Mouse (Mus musculus): Measurements from ENCODE around the gene Anxa9. TPM values are rescaled to one million over a fixed set of nuclear protein-coding genes. Genes with fewer than 3 reads are reported as not detected.

Gene Anxa9
- polyA plus RNA-seq, 1 experiment from 2014 or later: 0.88 TPM

DNA sequence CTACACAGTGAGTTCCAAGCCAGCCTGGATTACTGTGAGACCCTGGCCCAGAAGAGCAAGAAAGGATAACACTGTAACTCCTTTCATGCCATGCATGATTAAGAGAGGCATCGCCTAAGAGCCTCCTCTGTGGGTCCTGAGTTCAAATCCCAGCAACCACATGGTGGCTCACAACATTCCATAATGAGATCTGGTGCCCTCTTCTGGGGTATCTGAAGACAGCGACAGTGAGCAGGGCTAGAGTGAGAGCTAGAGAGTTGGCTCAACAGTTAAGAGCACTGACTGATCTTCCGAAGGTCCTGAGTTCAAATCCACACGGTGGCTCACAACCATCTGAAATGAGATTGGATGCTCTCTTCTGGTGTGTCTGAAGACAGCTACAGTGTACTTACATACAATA lies 32.5 kb downstream of the Anxa9 start:
- no peak overlapping the region for H3K4me3 ChIP-seq (ENCODE audit: control insufficient read depth in 1 of 2, insufficient read depth in 1 of 2, low read depth in 1 of 2, low read length in 2 of 2)
- 95% methylated on average over 4 of the region's 4 CpGs for WGBS
- ATAC-seq (ENCODE audit: insufficient number of reproducible peaks, insufficient read depth, low FRiP score, low read depth): no peak
- H3K9me3 ChIP-seq (ENCODE audit: control insufficient read depth, low read length): no peaks in the 10 kb centered on the region
- H3K9ac ChIP-seq (ENCODE audit: low read length): no peak overlapping the region
- 0 out of 2 replicates have a peak, but pooled peaks cover 4% of the 10 kb centered on the region for H3K36me3 ChIP-seq (ENCODE audit: control insufficient read depth, insufficient read depth, low read length)
- no peaks in the 10 kb centered on the region for H3K27me3 ChIP-seq (ENCODE audit: control insufficient read depth, insufficient read depth, low read length)
- no peak overlapping the region for H3K4me2 ChIP-seq (ENCODE audit: low read length)
- peaks cover 5 to 34% of the 10 kb centered on the region in 2 experiments for H3K4me1 ChIP-seq (ENCODE audit: control insufficient read depth in 2 of 2, insufficient read depth in 2 of 2, low read length in 2 of 2)
- H3K27ac ChIP-seq (replicated peaks in 1 of 2; ENCODE audit: control insufficient read depth in 1 of 2, insufficient read depth in 1 of 2, low read depth in 2 of 2, low read length in 2 of 2): no peak overlapping the region

DNA sequence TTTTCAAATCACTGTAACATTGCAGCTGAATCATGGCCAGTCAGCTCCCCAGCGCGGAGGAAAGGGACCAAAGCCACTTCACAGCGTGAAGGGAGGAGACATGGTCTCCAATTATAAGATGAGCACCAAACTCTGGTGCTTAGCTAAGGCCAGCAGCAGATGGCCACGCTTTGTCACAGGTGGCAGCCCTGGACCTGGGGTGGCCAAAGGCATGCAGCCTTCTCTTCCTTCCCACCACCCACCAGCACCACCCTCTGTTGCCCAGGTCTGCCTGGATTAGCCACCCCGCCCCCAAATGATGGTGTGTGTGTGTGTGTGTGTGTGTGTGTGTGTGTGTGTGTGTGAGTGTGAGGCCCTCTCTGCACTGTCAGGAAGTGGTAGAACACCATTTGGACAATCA lies 33.5 kb downstream of the Anxa9 start:
- H3K9me3 ChIP-seq (ENCODE audit: control insufficient read depth, low read length): no peaks in the 10 kb centered on the region
- 0 out of 2 replicates have a peak, but pooled peaks have one; percentile 20 for ATAC-seq (ENCODE audit: insufficient number of reproducible peaks, insufficient read depth, low FRiP score, low read depth)
- no peak overlapping the region for H3K4me2 ChIP-seq (ENCODE audit: low read length)
- peaks cover 14% of the 10 kb centered on the region for H3K36me3 ChIP-seq (ENCODE audit: control insufficient read depth, insufficient read depth, low read length)
- peaks cover 5 to 34% of the 10 kb centered on the region in 2 experiments for H3K4me1 ChIP-seq (ENCODE audit: control insufficient read depth in 2 of 2, insufficient read depth in 2 of 2, low read length in 2 of 2)
- WGBS: 89% methylated on average over 5 of the region's 5 CpGs
- H3K9ac ChIP-seq (ENCODE audit: low read length): no peak overlapping the region
- H3K27ac ChIP-seq (replicated peaks in 1 of 2; ENCODE audit: control insufficient read depth in 1 of 2, insufficient read depth in 1 of 2, low read depth in 2 of 2, low read length in 2 of 2): no peak overlapping the region
- H3K27me3 ChIP-seq (ENCODE audit: control insufficient read depth, insufficient read depth, low read length): no peaks in the 10 kb centered on the region
- H3K4me3 ChIP-seq (ENCODE audit: control insufficient read depth in 1 of 2, insufficient read depth in 1 of 2, low read depth in 1 of 2, low read length in 2 of 2): no peak overlapping the region

- H3K4me3 ChIP-seq (ENCODE audit: control insufficient read depth in 1 of 2, insufficient read depth in 1 of 2, low read depth in 1 of 2, low read length in 2 of 2): no peak overlapping the region
- 76% methylated on average over 12 of the region's 12 CpGs for WGBS
- H3K4me2 ChIP-seq (ENCODE audit: low read length): no peak overlapping the region
- no peak for ATAC-seq (ENCODE audit: insufficient number of reproducible peaks, insufficient read depth, low FRiP score, low read depth)
- H3K9ac ChIP-seq (ENCODE audit: low read length): no peak overlapping the region
- peaks cover 38% of the 10 kb centered on the region for H3K36me3 ChIP-seq (ENCODE audit: control insufficient read depth, insufficient read depth, low read length)
- no peak overlapping the region for H3K27ac ChIP-seq (replicated peaks in 1 of 2; ENCODE audit: control insufficient read depth in 1 of 2, insufficient read depth in 1 of 2, low read depth in 2 of 2, low read length in 2 of 2)
- no peaks in the 10 kb centered on the region for H3K9me3 ChIP-seq (ENCODE audit: control insufficient read depth, low read length)
- H3K4me1 ChIP-seq (ENCODE audit: control insufficient read depth in 2 of 2, insufficient read depth in 2 of 2, low read length in 2 of 2): peaks cover 0 to 20% of the 10 kb centered on the region in 2 experiments; a peak in 2 of 4 replicates
- no peaks in the 10 kb centered on the region for H3K27me3 ChIP-seq (ENCODE audit: control insufficient read depth, insufficient read depth, low read length)
These were observed 36.1 kb downstream of the Anxa9 start for GRCm38 (mm10) chr3:95270766-95271364.

DNA sequence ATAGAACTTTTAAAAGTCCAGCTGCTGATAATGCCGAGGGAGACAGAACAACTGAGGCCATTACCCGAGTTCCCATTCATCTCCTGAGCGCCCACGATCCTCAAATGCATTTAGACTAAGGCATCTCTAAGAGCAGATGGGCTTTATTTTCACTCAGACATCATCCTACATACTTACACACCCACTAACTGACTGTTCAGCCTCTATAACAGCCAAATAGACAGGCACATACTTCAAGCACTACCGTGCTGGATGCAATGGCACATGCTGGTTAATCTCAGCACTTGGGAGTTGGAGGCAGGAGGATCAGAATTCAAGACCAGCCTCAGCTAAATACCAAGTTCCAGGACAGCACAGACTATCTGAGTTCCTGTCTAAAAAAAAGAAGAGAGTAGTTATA lies 37.2 kb downstream of the Anxa9 start:
- Histone ChIP-seq H3K27ac (replicated peaks in 1 of 2; ENCODE audit: control insufficient read depth in 1 of 2, insufficient read depth in 1 of 2, low read depth in 2 of 2, low read length in 2 of 2) (no peak overlapping the region), H3K27me3 (ENCODE audit: control insufficient read depth, insufficient read depth, low read length) (no peaks in the 10 kb centered on the region), H3K4me2 (ENCODE audit: low read length) (no peak overlapping the region), H3K9ac (ENCODE audit: low read length) (peak overlapping the region; percentile 16; the same call in 1 of the 2 replicates), H3K4me3 (ENCODE audit: control insufficient read depth in 1 of 2, insufficient read depth in 1 of 2, low read depth in 1 of 2, low read length in 2 of 2) (no peak overlapping the region), H3K36me3 (ENCODE audit: control insufficient read depth, insufficient read depth, low read length) (peaks cover 47% of the 10 kb centered on the region), H3K9me3 (ENCODE audit: control insufficient read depth, low read length) (no peaks in the 10 kb centered on the region), H3K4me1 (ENCODE audit: control insufficient read depth in 2 of 2, insufficient read depth in 2 of 2, low read length in 2 of 2) (peaks cover 0 to 13% of the 10 kb centered on the region in 2 experiments; a peak in 2 of 4 replicates)
- 69% methylated on average over 5 of the region's 5 CpGs for WGBS
- ATAC-seq (ENCODE audit: insufficient number of reproducible peaks, insufficient read depth, low FRiP score, low read depth): no peak

DNA sequence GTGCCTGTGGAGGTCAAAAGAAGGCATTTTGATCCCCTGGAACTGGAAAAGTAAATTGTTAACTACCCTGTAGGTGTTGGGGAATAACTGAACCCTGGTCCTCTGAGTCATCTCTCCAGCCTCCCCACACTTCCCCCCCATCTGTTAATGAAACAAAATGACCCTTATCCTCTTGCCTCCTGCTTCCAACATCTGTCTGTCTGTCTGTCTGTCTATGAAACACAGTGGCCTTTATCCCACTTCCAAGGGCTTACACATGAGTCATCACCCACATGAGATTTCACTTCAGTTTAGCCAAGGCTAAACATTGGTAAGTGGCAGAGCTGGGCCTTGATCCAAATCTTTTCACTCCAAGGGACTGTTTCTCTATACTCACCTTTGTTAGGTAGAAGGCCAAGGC lies 39.1 kb downstream of the Anxa9 start:
- no peak for ATAC-seq (ENCODE audit: insufficient number of reproducible peaks, insufficient read depth, low FRiP score, low read depth)
- Histone ChIP-seq H3K36me3 (ENCODE audit: control insufficient read depth, insufficient read depth, low read length) (peaks cover 66% of the 10 kb centered on the region), H3K4me3 (ENCODE audit: control insufficient read depth in 1 of 2, insufficient read depth in 1 of 2, low read depth in 1 of 2, low read length in 2 of 2) (no peak overlapping the region)

GRCm38 (mm10) chr3:95266052-95266451 lies 40.9 kb downstream of the Anxa9 start:
- peaks cover 84% of the 10 kb centered on the region for H3K36me3 ChIP-seq (ENCODE audit: control insufficient read depth, insufficient read depth, low read length)
- no peak for ATAC-seq (ENCODE audit: insufficient number of reproducible peaks, insufficient read depth, low FRiP score, low read depth)
- no peaks in the 10 kb centered on the region for H3K27me3 ChIP-seq (ENCODE audit: control insufficient read depth, insufficient read depth, low read length)
- 95% methylated on average over 3 of the region's 3 CpGs for WGBS
- no peak overlapping the region for H3K4me2 ChIP-seq (ENCODE audit: low read length)
- H3K4me3 ChIP-seq (ENCODE audit: control insufficient read depth in 1 of 2, insufficient read depth in 1 of 2, low read depth in 1 of 2, low read length in 2 of 2): no peak overlapping the region
- H3K9ac ChIP-seq (ENCODE audit: low read length): no peak overlapping the region
- no peaks in the 10 kb centered on the region for H3K9me3 ChIP-seq (ENCODE audit: control insufficient read depth, low read length)
- peaks cover 0 to 2% of the 10 kb centered on the region in 2 experiments; a peak in 1 of 4 replicates for H3K4me1 ChIP-seq (ENCODE audit: control insufficient read depth in 2 of 2, insufficient read depth in 2 of 2, low read length in 2 of 2)
- no peak overlapping the region for H3K27ac ChIP-seq (replicated peaks in 1 of 2; ENCODE audit: control insufficient read depth in 1 of 2, insufficient read depth in 1 of 2, low read depth in 2 of 2, low read length in 2 of 2)

More for the DNA sequence above, 39.1 kb downstream of the Anxa9 start:
- H3K4me1 ChIP-seq (ENCODE audit: control insufficient read depth in 2 of 2, insufficient read depth in 2 of 2, low read length in 2 of 2): peaks cover 0 to 3% of the 10 kb centered on the region in 2 experiments; a peak in 1 of 4 replicates
- H3K9me3 ChIP-seq (ENCODE audit: control insufficient read depth, low read length): no peaks in the 10 kb centered on the region
- no peaks in the 10 kb centered on the region for H3K27me3 ChIP-seq (ENCODE audit: control insufficient read depth, insufficient read depth, low read length)
- no peak overlapping the region for H3K9ac ChIP-seq (ENCODE audit: low read length)
- no peak overlapping the region for H3K4me2 ChIP-seq (ENCODE audit: low read length)
- no peak overlapping the region for H3K27ac ChIP-seq (replicated peaks in 1 of 2; ENCODE audit: control insufficient read depth in 1 of 2, insufficient read depth in 1 of 2, low read depth in 2 of 2, low read length in 2 of 2)

DNA sequence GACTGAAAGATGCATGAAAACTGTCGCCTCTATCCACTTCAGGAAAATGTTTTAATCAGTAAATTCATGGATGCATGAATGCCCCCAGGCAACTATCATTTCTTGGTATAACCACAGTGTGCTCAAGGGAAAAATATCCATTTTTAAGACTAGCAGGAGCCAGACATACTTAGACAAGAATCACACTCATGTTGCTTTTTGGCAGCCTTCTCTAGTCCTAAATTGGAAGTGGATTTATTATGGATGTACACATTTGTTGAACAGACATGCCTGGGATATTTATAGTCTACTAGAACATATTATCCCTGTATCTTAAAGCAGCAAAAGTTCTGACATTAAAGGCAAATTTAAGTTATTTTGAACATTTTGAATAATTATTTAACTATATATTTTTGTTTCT lies 42.3 kb downstream of the Anxa9 start:
- ATAC-seq (ENCODE audit: insufficient number of reproducible peaks, insufficient read depth, low FRiP score, low read depth): no peak
- WGBS: 75% methylated on average over 1 of the region's 1 CpGs
- no peaks in the 10 kb centered on the region for H3K4me1 ChIP-seq (ENCODE audit: control insufficient read depth in 2 of 2, insufficient read depth in 2 of 2, low read length in 2 of 2)
- no peak overlapping the region for H3K4me3 ChIP-seq (ENCODE audit: control insufficient read depth in 1 of 2, insufficient read depth in 1 of 2, low read depth in 1 of 2, low read length in 2 of 2)
- H3K9ac ChIP-seq (ENCODE audit: low read length): no peak overlapping the region
- no peaks in the 10 kb centered on the region for H3K9me3 ChIP-seq (ENCODE audit: control insufficient read depth, low read length)
- no peak overlapping the region for H3K27ac ChIP-seq (replicated peaks in 1 of 2; ENCODE audit: control insufficient read depth in 1 of 2, insufficient read depth in 1 of 2, low read depth in 2 of 2, low read length in 2 of 2)
- H3K36me3 ChIP-seq (ENCODE audit: control insufficient read depth, insufficient read depth, low read length): peaks cover 95% of the 10 kb centered on the region
- H3K4me2 ChIP-seq (ENCODE audit: low read length): no peak overlapping the region
- no peaks in the 10 kb centered on the region for H3K27me3 ChIP-seq (ENCODE audit: control insufficient read depth, insufficient read depth, low read length)
